Mouse (Mus musculus) forebrain, embryonic 14.5 days (tissue): ENCODE results near the gene Ckap2l. TPM values are rescaled to one million over a fixed set of nuclear protein-coding genes. Genes with fewer than 3 reads are reported as not detected.

Source experiments
- ATAC-seq: fragments of 200-750 bp; cut with Nextera tagmentation; 2 replicates; pipeline ENCODE4 v1.8.0; 2017; ENCODE audit warnings: mild to moderate bottlenecking, moderate library complexity
- DNase-seq: peaks from one replicate; pipeline ENCODE4 v3.0.0-alpha.2; 2015; ENCODE audit warnings: low spot score
- H3K27ac ChIP-seq: fragments of 300-500 bp; sonication (generic); 2 replicates; pipeline ENCODE4 v1.5.1; 2014; ENCODE audit warnings: low read depth, mild to moderate bottlenecking, control low read depth, low read length, moderate library complexity
- H3K27me3 ChIP-seq: fragments of 300-500 bp; sonication (generic); replicated peaks from 2 replicates; pipeline ENCODE4 v1.6.1; 2014; ENCODE audit warnings: low read length, control low read depth, mixed read lengths; ENCODE audit not compliant: control insufficient read depth, insufficient read depth
- H3K36me3 ChIP-seq: fragments of 300-500 bp; sonication (generic); 2 replicates; pipeline ENCODE4 v1.6.1; 2014; ENCODE audit warnings: low read length, control low read depth; ENCODE audit not compliant: control insufficient read depth, insufficient read depth
- H3K4me1 ChIP-seq: fragments of 300-500 bp; sonication (generic); 2 replicates; pipeline ENCODE4 v1.6.1; 2014; ENCODE audit warnings: antibody characterized with exemption, low read length, control low read depth; ENCODE audit not compliant: control insufficient read depth, insufficient read depth
- H3K4me2 ChIP-seq: fragments of 300-500 bp; sonication (generic); 2 replicates; pipeline ENCODE4 v1.6.1; 2014; ENCODE audit warnings: mild to moderate bottlenecking, control low read depth, low read length
- H3K4me3 ChIP-seq: fragments of 300-500 bp; sonication (generic); 2 replicates; pipeline ENCODE4 v1.5.1; 2014; ENCODE audit warnings: low read depth, low read length, control low read depth
- H3K9ac ChIP-seq: fragments of 300-500 bp; sonication (generic); 2 replicates; pipeline ENCODE4 v1.6.1; 2014; ENCODE audit warnings: mild to moderate bottlenecking, low read length, control low read depth, moderate library complexity
- H3K9me3 ChIP-seq: fragments of 300-500 bp; sonication (generic); replicated peaks from 2 replicates; pipeline ENCODE4 v1.6.1; 2016; ENCODE audit warnings: low read length, control low read depth, mixed read lengths; ENCODE audit not compliant: control insufficient read depth
- WGBS: fragments of 180-500 bp; shearing (Covaris S2); extraction: QIAGEN DNeasy Blood & Tissue Kit; methylation state at CpG from one replicate; pipeline ENCODE4 v1.1.7; 2014; 5-methylcytosine and 5-hydroxymethylcytosine counted together
- polyA plus RNA-seq: library from polyadenylated mRNA; unstranded; fragments of >200 nt; fragmentation: Nextera tagmentation; extraction: Ambion mirVana; gene quantifications from 2 replicates; pipeline ENCODE4 v1.2.1, GENCODE M21; 2014

Ckap2l gene
- polyA plus RNA-seq, 1 experiment from 2014 or later: 44.2 TPM

GRCm38 (mm10) chr2:129227011-129227529 is 69.9 kb downstream of the Ckap2l start:
- WGBS: 72% methylated on average over 7 of the region's 7 CpGs
- no peak overlapping the region for H3K27ac ChIP-seq
- no peaks in the 10 kb centered on the region for H3K27me3 ChIP-seq
- H3K4me3 ChIP-seq: no peak overlapping the region
- H3K36me3 ChIP-seq: no peaks in the 10 kb centered on the region
- H3K4me1 ChIP-seq: no peaks in the 10 kb centered on the region
- no peak for ATAC-seq
- no peak overlapping the region for H3K9ac ChIP-seq
- H3K9me3 ChIP-seq: no peaks in the 10 kb centered on the region
- no peak overlapping the region for H3K4me2 ChIP-seq
- DNase-seq: no peak

- no peak overlapping the region for H3K9ac ChIP-seq
Observed at GRCm38 (mm10) chr2:129226296-129226851, 70.6 kb downstream of the Ckap2l start.

GRCm38 (mm10) chr2:129225251-129225819 is 71.7 kb downstream of the Ckap2l start:
- H3K27ac ChIP-seq: no peak overlapping the region
- 85% methylated on average over 17 of the region's 17 CpGs for WGBS
- no peak overlapping the region for H3K4me3 ChIP-seq
- ATAC-seq (no peak), DNase-seq (no peak)
- no peaks in the 10 kb centered on the region for H3K36me3 ChIP-seq
- H3K9me3 ChIP-seq: no peaks in the 10 kb centered on the region
- H3K9ac ChIP-seq: no peak overlapping the region
- H3K4me1 ChIP-seq: no peaks in the 10 kb centered on the region
- H3K4me2 ChIP-seq: no peak overlapping the region
- no peaks in the 10 kb centered on the region for H3K27me3 ChIP-seq

More at GRCm38 (mm10) chr2:129226296-129226851, 70.6 kb downstream of the Ckap2l start:
- 57% methylated on average over 11 of the region's 11 CpGs for WGBS
- Histone ChIP-seq H3K36me3 (no peaks in the 10 kb centered on the region), H3K4me3 (no peak overlapping the region), H3K4me2 (no peak overlapping the region), H3K27me3 (no peaks in the 10 kb centered on the region), H3K27ac (no peak overlapping the region), H3K9me3 (no peaks in the 10 kb centered on the region), H3K4me1 (no peaks in the 10 kb centered on the region)
- no peak for ATAC-seq
- no peak for DNase-seq

DNA sequence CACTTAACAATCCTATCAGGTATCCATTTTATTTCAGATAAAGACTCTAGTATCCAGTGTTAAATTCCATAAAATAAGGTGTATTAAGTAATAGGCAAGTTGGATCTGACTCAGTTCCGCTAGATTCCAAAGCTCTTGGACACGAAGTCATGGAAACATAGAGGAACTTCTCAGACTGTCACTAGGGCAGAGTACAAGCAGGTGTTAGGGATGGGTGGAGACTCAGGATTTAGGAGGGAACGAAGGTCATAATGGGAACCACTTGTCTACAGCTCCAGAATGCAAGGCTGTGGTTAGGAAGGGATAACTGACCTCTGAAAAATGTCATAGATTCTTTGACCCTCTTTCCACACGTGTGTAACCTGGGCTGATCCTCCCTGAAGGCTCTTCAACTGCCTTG is 72.8 kb downstream of the Ckap2l start:
- Histone ChIP-seq H3K4me1 (no peaks in the 10 kb centered on the region), H3K27me3 (no peaks in the 10 kb centered on the region), H3K27ac (no peak overlapping the region), H3K9me3 (no peaks in the 10 kb centered on the region), H3K4me2 (no peak overlapping the region), H3K9ac (no peak overlapping the region), H3K36me3 (no peaks in the 10 kb centered on the region), H3K4me3 (no peak overlapping the region)
- ATAC-seq (no peak), DNase-seq (no peak)
- WGBS: 79% methylated on average over 4 of the region's 4 CpGs

GRCm38 (mm10) chr2:129221097-129221632 is 75.8 kb downstream of the Ckap2l start:
- H3K9ac ChIP-seq: no peak overlapping the region
- no peak overlapping the region for H3K4me3 ChIP-seq
- H3K36me3 ChIP-seq: no peaks in the 10 kb centered on the region
- WGBS: 68% methylated on average over 9 of the region's 9 CpGs
- H3K9me3 ChIP-seq: no peaks in the 10 kb centered on the region
- no peak overlapping the region for H3K4me2 ChIP-seq
- ATAC-seq: no peak
- H3K4me1 ChIP-seq: no peaks in the 10 kb centered on the region
- H3K27me3 ChIP-seq: no peaks in the 10 kb centered on the region
- H3K27ac ChIP-seq: no peak overlapping the region
- DNase-seq: no peak

DNA sequence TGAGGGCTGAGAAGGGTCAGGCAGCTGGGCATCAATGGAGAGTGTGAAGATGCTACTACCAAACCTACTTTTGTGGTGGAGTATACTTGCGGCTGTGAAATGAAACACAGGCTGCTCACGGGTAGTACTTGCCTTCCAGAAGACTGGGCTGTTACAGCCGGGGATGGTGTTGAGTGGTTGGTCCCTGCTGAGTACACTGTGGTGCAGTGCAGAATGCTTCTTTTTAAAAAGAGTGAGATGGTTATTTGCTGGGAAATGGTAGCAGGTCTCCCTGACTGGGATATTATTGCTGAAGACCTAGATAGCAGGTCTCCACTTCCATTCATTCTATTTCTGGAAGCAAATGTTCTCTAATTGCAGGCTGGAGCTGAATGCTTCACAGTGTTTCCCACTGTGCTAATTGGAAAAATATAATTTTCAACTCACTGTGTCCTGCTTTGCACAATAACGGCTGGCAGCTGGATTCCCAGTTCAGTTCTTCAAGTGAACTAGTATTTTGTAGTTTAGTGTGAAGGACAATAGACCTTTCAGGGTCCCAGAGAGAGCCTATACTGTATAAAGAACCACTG is 78.4 kb downstream of the Ckap2l start:
- no peaks in the 10 kb centered on the region for H3K27me3 ChIP-seq
- H3K36me3 ChIP-seq: no peaks in the 10 kb centered on the region; the same call in 1 of the 2 replicates
- no peaks in the 10 kb centered on the region for H3K9me3 ChIP-seq
- no peaks in the 10 kb centered on the region for H3K4me1 ChIP-seq
- ATAC-seq (no peak), DNase-seq (peak; percentile 48)
- H3K4me3 ChIP-seq: no peak overlapping the region
- WGBS: 62% methylated on average over 4 of the region's 4 CpGs
- no peak overlapping the region for H3K27ac ChIP-seq
- no peak overlapping the region for H3K4me2 ChIP-seq
- no peak overlapping the region for H3K9ac ChIP-seq

Other genes with a start within 250 kb of the Ckap2l start
- gene Vinac1, start 249.0 kb downstream of the Ckap2l start, polyA plus RNA-seq: 0.28 and 0.42 TPM in 2 replicates
- 27.3 and 32.8 TPM in 2 replicates for gene Ttl, start 231.3 kb downstream of the Ckap2l start, polyA plus RNA-seq
- 5.9 and 8.0 TPM in 2 replicates for gene Polr1b, start 196.2 kb downstream of the Ckap2l start, polyA plus RNA-seq
- gene Chchd5, start 167.5 kb downstream of the Ckap2l start, polyA plus RNA-seq: 22.7 and 30.7 TPM in 2 replicates
- 46.8 and 55.4 TPM in 2 replicates for gene Slc20a1, start 98.4 kb downstream of the Ckap2l start, polyA plus RNA-seq
- gene Il1a, start 12.8 kb upstream of the Ckap2l start, polyA plus RNA-seq: 0.31 and 0.37 TPM in 2 replicates
- not detected in 2 replicates for gene Il1b, start 73.9 kb upstream of the Ckap2l start, polyA plus RNA-seq
- not detected in 2 replicates for gene F830045P16Rik, start 239.4 kb upstream of the Ckap2l start, polyA plus RNA-seq